Mouse (Mus musculus) cerebellum, adult (tissue): ENCODE measurements around the gene Pdxk.

Experiments
- ATAC-seq: cut with Nextera tagmentation; 2 replicates; pipeline ENCODE4 v1.9.2; 2017; ENCODE audit warnings: mild to moderate bottlenecking, moderate library complexity, mixed read lengths; ENCODE audit not compliant: insufficient number of reproducible peaks, low FRiP score, low TSS enrichment

Pdxk gene

DNA sequence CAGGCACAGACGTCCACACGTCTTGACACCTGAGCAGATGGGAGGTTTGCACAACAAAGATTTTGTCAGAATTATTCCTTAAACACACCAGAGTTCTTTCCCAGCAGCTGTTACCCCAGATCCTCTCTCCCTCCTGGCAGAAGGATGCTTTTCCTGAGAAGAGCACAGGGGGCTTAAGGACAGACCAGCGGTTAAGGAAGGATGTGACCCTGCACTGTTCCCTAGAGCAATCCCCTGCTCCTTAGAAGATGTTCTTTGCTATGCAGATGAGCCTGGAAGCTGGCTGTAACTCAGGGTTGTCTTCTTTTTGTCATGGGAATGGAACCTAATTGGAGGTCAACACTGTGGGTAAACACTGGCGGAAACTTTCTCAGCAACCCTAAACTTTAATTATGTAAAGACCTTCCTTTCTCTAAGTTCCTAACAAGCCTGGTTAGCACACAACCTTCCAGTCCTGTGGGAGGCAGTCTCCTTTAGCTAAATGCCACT is 73.7 kb downstream of the Pdxk start:
- no peak for ATAC-seq

- no peak for ATAC-seq
Observed at GRCm38 (mm10) chr10:78388216-78388980, 76.4 kb downstream of the Pdxk start.
